Mouse (Mus musculus) cerebellum, postnatal 36 days (tissue): ENCODE results near the gene Gigyf2.

Source experiments
- DNase-seq, 2 experiments: peaks; one replicate each; pipeline ENCODE4 v3.0.0; 2021 to 2022; ENCODE audit warnings: mixed read lengths in 2 of 2

Gigyf2 gene

GRCm38 (mm10) chr1:87326742-87327163 lies at the start of gene Gigyf2:
Gene Gigyf2, plus strand, starts transcription at chr1:87326998.
- peak; percentile 92 to 96 for DNase-seq

- DNase-seq = no peak
Measured at GRCm38 (mm10) chr1:87280281-87280680, 46.5 kb upstream of the Gigyf2 start.

DNA sequence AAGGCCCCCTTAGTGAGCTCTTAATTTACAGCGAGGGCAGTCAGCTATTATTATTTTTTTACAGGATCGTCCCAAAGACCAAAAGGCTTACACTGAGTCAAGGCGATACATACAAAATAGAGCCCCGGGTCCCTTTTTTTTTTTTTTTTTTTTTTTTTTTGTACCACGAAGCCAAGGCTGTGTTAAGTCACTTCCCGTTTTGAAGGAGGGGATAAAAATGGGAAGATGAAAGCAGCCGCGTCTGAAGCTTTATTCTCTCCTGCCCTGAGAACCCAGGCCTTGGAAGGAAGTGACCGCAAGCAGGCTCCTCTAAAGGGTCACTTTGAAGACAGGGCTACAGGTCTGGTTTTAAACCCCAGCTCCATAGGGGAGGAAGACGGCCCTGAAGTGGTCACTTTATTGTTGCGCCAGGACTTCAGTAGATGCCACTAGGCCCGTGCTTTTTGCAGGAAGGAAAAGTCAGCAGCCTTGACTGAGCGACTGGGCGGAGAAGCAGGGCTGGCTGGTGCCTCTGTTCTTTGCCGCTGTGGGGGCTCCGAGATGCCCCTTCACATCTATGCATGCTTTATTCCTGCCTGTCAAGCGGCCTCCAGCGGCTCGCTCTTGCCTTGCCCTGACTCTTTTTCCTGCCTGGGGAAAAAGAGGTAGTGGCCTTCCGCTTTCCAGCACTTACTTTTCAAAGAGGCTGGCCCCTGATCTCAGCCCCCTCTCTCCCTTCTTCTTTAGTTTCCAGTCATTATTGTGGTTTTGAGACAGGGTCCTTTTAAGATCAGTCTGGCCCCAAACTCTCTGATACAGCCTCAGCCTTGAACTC lies 45.0 kb upstream of the Gigyf2 start:
- no peak for DNase-seq

- DNase-seq = no peak
Measured at GRCm38 (mm10) chr1:87282413-87282788, 44.4 kb upstream of the Gigyf2 start.

DNA sequence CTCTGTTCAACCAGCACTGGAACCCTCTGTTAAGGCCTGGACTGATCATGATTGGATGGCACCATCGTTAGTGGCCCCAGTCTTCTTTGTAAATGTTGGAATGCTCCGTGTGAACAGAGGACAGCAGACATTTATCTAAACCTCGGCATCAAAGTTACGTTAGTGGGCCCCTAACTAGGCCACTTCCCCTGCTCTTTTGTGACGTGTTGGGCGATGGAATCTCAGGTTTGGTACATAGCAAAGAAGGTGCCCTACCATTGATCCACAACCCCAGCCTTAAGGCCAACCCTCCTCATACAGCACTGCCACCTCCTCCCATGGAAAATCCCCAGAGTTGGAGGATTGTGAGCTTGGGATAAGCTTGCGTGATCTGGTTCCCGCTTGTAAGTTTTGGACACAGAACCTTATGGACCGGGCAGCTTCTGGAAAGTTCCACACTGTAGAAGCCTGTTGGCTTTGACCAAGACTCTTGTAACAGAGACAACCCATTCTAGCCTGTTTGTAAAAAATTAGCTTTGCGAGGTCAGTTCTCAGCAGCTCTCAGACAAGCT lies 43.3 kb upstream of the Gigyf2 start:
- no peak for DNase-seq

DNA sequence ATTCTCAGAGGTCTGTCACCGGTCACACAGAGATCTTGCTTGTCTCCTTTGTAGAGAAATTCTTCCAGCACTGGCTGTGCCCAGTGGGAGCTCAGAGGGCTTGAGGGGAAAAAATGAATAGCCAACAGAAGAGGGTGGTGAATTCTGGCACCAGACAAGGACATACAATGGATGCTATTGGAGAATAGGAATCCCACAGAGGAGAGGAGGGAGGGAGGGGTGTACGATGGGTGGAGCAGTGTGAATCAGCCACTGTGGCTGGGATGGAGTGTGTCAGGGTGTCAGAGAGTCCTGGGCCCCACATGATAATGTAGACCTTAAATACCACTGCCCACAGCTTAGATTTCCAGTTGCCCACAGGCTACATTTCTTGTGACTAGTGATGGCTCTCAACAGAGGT lies 39.7 kb upstream of the Gigyf2 start:
- no peak for DNase-seq

- no peak for DNase-seq
Measured at GRCm38 (mm10) chr1:87291416-87291815, 35.4 kb upstream of the Gigyf2 start.

- DNase-seq = peak; percentile 27 to 31
Measured at GRCm38 (mm10) chr1:87292420-87293190, 34.2 kb upstream of the Gigyf2 start.

- DNase-seq = no peak
Measured at GRCm38 (mm10) chr1:87294063-87294710, 32.6 kb upstream of the Gigyf2 start.

DNA sequence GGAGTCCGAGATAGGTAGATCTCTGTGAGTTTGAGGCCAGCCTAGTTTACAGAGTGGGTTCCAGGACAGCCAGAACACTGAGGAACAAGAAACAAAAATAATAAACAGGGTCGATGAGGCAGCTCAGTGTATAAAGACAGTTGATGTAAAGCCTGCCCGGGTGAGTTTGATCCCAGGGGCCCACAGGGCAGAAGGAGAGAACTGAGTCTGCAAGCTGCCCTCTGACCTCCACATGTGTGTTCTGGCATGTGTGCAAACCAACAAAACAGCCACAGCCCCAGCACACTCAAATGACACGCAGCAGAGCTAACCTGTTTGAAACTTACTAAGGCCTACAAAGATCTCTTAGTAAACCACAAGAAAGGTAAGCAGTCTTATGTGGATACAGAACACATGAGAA lies 31.8 kb upstream of the Gigyf2 start:
- DNase-seq = no peak

DNA sequence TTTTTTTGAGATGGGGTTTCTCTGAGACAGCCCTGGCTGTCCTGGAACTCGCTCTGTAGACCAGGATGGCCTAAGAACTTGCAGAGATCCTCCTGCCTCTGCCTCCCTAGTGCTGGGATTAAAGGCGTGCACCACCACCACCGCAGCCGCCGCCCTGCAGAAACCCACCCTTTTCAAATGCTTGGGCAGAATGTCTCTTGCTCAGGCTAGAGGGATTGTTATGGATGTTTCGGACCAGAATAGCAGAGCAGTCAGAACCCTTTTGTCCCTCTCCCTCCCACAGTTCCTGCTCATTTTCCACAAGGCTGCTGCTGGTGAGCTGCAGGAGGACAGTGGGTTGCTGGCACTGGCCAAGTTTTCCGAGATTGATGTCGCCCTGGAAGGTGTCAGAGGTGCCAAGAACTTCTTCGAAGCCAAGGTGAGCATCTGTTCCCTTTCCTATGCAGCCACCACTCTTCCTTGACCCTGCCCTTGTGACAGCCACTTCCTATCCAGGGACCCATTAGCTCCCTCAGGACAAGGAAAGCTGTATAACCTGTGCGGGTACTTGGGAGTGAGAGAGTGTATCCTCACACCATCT lies 29.4 kb upstream of the Gigyf2 start:
- DNase-seq = no peak

DNA sequence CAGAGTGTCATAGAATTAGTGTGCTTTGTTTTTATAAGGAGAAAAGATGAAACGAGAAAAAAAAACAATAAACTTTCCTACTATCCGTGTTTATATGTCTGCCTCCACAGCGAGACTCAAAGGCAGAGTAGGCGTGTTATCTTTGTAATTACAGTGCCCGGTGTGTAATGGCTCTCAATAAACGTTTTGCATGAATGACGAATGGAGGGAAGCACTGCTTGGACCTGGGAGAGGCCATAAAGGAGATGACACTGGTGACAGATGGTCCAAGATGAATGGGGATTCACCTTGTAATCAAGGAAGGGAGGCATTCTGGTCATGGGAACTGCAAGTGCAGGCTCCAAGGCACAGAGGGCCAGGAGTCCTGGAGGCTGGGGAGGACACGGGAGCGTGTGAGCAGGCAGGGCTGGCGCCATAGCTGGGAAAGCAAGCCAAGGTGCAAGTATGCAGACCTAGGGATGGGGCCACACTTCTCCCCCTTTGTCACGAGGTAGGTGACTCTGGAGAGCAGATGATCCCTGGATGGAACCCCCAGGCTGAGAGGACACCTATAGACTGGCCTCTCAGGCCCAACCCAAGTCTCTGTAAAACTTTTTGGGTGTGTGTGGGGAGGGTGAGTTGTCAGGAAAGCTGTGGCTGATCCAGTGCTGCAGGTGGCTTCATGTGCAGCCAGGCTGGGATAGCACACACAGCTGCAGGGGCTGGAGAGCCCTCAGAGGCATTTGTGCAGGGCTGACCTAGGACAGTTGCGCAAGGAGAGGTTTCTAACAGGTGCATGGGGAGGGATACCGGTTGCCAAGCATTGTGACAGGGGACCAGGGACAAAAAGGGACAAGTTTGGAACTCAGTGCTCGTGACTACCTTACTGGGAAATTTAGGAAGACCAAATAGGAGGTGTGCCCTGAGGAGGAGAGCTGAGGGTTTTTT lies 26.2 kb upstream of the Gigyf2 start:
- DNase-seq = no peak

DNA sequence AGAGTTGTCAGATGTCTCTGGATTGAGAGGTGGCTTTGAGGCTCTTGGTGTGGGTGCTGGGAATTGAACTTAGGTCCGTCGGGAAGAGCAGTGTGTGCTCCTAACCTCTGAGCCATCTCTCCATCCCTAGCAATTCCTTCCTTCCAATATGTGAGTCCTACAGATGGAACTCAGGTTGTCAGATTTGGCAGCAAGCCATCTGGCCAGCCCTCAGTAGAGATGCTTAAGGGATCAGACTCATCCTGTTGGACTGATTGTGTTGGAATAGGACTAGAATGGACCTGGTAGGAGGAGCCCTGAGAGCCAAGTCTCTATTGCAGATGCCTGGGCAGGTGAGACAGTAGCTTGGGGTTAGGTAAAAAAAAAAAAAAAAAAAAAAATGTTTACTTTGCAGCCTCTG lies 24.8 kb upstream of the Gigyf2 start:
- DNase-seq = peak; percentile 45 to 61

GRCm38 (mm10) chr1:87308952-87309351 lies 17.8 kb upstream of the Gigyf2 start:
- no peak for DNase-seq

DNA sequence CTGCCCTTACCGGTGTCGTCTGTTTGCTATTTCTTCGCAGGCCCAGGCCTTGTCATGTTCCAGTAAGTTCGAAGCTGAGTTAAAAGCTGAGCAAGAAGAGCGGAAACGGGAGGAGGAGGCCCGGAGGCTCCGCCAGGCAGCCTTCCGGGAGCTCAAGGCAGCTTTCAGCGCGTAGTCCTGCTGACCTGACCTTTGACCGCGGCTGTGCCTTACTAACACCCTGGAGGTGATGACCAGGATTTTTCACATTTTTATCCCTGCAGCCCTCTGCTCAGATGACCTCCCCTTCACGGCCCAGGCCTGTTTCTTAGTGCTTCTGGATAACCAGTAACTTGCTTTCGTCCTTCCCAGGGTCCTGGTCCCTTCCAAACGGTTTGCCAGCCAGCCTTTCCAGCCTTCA lies 17.2 kb upstream of the Gigyf2 start:
- no peak for DNase-seq

GRCm38 (mm10) chr1:87312681-87313080 lies 14.1 kb upstream of the Gigyf2 start:
- no peak for DNase-seq

GRCm38 (mm10) chr1:87313116-87313515 lies 13.7 kb upstream of the Gigyf2 start:
- no peak for DNase-seq

DNA sequence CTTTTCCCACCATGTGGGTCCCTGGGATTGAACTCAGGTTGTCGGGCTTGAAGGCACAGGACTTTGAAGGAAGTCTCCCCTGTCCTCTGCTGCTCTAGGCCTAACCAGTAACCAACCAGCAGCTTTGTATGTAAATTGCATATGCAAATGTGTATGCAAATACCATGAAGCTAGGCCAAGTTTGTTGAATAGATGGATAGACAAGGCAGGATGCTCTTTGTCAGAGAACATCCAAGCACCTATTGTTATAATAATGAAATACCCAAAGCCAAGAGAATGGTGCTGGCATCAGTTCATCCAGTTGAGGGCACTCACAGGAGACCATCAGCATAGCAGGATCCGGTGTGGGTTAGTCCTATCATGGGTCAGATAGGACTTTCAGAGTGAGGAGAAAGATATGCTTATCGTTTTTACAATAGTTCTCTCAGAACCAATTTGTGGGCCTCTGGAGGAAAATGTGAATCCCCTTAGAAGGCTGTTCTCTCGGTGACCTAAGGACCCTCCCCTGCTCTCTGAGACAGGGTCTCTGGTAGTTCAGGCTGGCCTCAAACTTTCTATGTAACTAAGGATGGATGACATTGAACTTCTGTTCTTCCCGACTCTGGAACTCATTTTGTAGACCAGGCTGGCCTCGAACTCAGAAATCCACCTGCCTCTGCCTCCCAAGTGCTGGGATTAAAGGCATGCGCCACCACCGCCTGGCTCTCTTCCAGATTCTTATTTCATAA lies 12.8 kb upstream of the Gigyf2 start:
- no peak for DNase-seq

GRCm38 (mm10) chr1:87315431-87315830 lies 11.4 kb upstream of the Gigyf2 start:
- DNase-seq = no peak

DNA sequence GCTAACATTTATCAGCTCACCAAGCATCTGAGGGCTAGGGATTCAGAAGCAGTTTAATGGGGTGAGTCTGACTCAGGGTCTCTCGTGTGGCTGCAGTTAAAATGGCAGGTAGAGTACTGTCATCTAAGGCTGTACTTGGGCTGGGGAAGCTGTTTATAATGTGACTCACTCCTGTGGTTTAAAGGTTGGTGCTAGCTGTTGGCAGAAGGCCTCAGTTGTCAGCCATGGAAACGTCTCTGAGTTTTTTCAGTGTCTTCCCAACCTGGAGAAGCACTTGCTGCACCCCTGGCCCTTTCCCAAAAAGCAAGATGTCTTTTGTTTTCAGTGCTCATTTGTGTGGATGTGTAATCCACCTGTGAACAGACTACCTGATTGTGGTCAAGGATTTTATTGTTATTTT lies 10.9 kb upstream of the Gigyf2 start:
- DNase-seq = no peak

DNA sequence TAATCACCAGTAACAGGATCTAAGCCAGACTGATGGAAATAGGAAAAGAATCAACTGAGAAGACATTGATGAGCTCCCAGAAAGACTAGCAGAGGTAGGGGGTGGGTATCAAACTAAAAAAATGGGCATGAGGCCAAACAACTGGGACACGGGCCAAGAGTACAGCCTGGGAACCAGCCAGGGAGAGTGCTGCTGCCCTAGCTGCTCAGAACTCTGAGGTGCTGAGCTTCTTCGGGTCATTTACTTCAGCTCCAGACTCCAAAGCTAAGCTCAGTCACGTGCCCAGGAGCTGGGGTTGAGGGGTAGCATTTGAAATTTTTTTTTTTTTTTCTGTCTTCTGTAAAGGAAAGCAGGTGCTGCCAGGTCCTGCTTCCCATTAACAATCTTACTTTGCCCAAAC lies 10.1 kb upstream of the Gigyf2 start:
- no peak for DNase-seq
